Mouse (Mus musculus) ES-Bruce4 (cell line): ENCODE data around the gene Cep78. TPM values are rescaled to one million over a fixed set of nuclear protein-coding genes. Genes with fewer than 3 reads are reported as not detected.

Experiments
- H3K27ac ChIP-seq: 2 replicates; pipeline ENCODE4 v1.5.1; 2012; ENCODE audit warnings: low read length, inconsistent platforms; ENCODE audit not compliant: insufficient read depth
- H3K27me3 ChIP-seq: 2 replicates; pipeline ENCODE4 v1.6.1; 2012; ENCODE audit warnings: mild to moderate bottlenecking, low read length, inconsistent platforms; ENCODE audit not compliant: control insufficient read depth, poor library complexity, insufficient read depth, severe bottlenecking
- H3K36me3 ChIP-seq: 2 replicates; pipeline ENCODE4 v1.6.1; 2012; ENCODE audit warnings: inconsistent platforms, mild to moderate bottlenecking, low read length, moderate library complexity; ENCODE audit not compliant: control insufficient read depth, poor library complexity, insufficient read depth, severe bottlenecking
- H3K4me1 ChIP-seq: one replicate; pipeline ENCODE4 v1.8.1; 2011; ENCODE audit warnings: low read length; ENCODE audit not compliant: control insufficient read depth, insufficient read depth
- H3K4me3 ChIP-seq: 2 replicates; pipeline ENCODE4 v1.5.1; 2011; ENCODE audit warnings: low read depth, mild to moderate bottlenecking, low read length
- H3K9ac ChIP-seq: 2 replicates; pipeline ENCODE4 v1.6.1; 2012; ENCODE audit warnings: low read depth, mild to moderate bottlenecking, inconsistent platforms; ENCODE audit not compliant: poor library complexity, severe bottlenecking
- H3K9me3 ChIP-seq: replicated peaks from 2 replicates; pipeline ENCODE4 v1.6.1; 2012; ENCODE audit warnings: mild to moderate bottlenecking, low read length, inconsistent platforms; ENCODE audit not compliant: control insufficient read depth, poor library complexity, insufficient read depth, severe bottlenecking
- CTCF ChIP-seq: IDR thresholded peaks from one replicate; pipeline ENCODE4 v1.8.1; 2011; ENCODE audit warnings: low read depth, low read length
- EP300 ChIP-seq: IDR thresholded peaks from 2 replicates; pipeline ENCODE4 v1.6.1; 2011; ENCODE audit warnings: low read depth, low read length; ENCODE audit not compliant: insufficient read depth
- POLR2A ChIP-seq: IDR thresholded peaks from one replicate; pipeline ENCODE4 v1.8.1; 2011; ENCODE audit warnings: low read length; ENCODE audit not compliant: insufficient read depth
- polyA plus RNA-seq: library from polyadenylated mRNA; stranded (reverse); fragments of >200 nt; gene quantifications from 2 replicates; pipeline ENCODE4 v1.2.4, GENCODE M21; 2011; ENCODE audit warnings: low read depth; ENCODE audit not compliant: missing spikeins, insufficient read depth, insufficient read length

Cep78 gene
- polyA plus RNA-seq, 1 experiment: 33.6 TPM

DNA sequence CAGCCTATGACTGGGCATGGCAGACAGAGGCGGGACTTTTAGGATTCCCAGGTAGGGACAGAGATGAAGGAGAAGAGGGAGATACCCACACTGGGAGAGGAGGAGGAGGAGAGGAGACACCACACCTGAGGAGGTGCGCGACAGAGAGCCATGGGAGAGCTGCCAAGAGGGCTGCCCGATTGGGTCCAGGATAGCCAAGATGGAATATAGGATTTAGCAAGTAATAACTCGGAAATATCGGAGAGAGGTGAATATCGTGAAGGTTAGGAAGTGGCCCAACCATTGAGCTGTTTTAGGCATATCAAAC, 41.7 kb downstream of the Cep78 start:
- Histone ChIP-seq H3K9me3 (no peaks in the 10 kb centered on the region), H3K9ac (peak overlapping the region; percentile 35), H3K27ac (peak overlapping the region; percentile 69), H3K36me3 (no peaks in the 10 kb centered on the region), H3K27me3 (no peaks in the 10 kb centered on the region), H3K4me3 (peak overlapping the region; percentile 87), H3K4me1 (peaks cover 5% of the 10 kb centered on the region)
- TF ChIP-seq POLR2A (peak; percentile 91), CTCF (no peak), EP300 (0 out of 2 replicates have a peak, but pooled peaks have one; percentile 5)

DNA sequence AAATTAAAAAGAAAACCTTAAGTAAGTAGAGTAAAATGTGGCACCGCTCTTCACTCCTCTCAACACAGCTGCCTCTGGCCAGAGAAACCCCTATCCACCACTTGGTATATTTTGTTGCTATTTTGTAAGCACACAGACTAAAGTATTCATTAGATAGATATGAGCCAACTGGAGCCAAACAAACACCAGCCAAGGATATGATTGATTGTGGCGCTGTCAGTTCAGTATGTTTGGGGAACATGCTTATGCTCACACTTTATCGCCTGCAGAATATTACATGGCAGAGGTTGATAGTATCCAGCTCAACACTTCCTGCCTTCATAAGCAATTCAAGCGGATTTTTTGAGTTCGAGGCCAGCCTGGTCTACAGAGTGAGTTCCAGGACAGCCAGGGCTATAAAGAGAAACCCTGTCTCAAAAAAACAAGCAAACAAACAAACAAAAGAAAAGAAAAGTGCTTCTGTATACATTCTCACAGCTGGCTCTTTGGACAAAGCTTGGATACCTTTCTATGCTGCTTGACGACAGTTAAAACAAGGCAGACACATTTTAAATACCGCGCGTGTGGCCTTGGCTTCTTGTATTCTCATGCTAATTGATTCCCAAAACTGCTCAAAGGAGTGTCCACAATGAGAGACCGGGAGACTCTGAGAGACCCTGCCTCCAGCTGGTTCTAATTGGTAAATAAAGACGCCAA, 42.2 kb downstream of the Cep78 start:
- 0 out of 2 replicates have a peak, but pooled peaks have one; percentile 8 for TF ChIP-seq EP300
- no peak for TF ChIP-seq CTCF
- H3K9ac ChIP-seq: peak overlapping the region; percentile 35
- H3K27ac ChIP-seq: peak overlapping the region; percentile 88
- H3K27me3 ChIP-seq: no peaks in the 10 kb centered on the region
- H3K4me3 ChIP-seq: no peak overlapping the region; the same call in 1 of the 2 replicates
- H3K4me1 ChIP-seq: peaks cover 5% of the 10 kb centered on the region
- no peaks in the 10 kb centered on the region for H3K9me3 ChIP-seq
- no peaks in the 10 kb centered on the region for H3K36me3 ChIP-seq

DNA sequence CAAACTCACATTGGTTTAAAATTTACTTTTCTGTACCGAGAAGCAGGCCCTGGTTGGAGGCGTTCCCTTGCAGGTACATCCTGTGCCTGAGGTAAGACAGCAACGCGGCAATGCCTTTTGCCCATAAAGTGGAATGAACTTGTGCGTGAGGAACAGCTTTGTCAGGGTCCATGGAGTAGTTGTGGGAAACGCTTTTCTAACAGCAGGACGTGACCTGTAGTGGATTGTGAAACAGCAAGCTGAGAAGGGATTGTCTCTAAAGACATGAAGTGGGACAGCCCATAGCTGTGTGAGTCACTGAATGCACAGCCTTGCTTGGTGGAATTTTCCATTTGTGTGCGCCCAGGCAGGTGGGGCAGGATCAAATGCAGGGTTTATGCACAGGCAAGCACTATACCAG, 43.4 kb downstream of the Cep78 start:
- Histone ChIP-seq H3K27ac (peak overlapping the region; percentile 64), H3K27me3 (no peaks in the 10 kb centered on the region), H3K9me3 (no peaks in the 10 kb centered on the region), H3K9ac (no peak overlapping the region), H3K4me1 (peaks cover 5% of the 10 kb centered on the region), H3K36me3 (no peaks in the 10 kb centered on the region), H3K4me3 (no peak overlapping the region)
- TF ChIP-seq EP300 (no peak), POLR2A (no peak), CTCF (no peak)

DNA sequence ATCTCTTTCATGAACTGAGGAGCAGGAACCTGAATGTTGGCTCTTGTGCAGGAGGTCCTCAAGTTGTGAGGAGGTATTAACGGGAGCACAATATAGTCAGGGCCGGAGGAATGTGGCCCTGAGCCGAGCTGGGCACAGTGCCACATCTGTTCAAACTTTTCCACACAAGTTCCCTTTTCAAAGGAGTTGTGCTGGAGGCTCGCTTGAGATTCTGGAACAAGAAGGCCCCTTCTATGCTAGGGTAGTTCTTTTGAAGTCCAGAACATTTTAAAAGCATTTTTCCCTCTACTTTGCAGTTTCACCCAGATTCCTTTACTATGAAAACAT, 59.1 kb downstream of the Cep78 start:
- Histone ChIP-seq H3K4me3 (no peak overlapping the region), H3K27ac (no peak overlapping the region), H3K36me3 (peaks cover 3% of the 10 kb centered on the region), H3K27me3 (no peaks in the 10 kb centered on the region), H3K9ac (peak overlapping the region; percentile 68), H3K9me3 (no peaks in the 10 kb centered on the region; the same call in 1 of the 2 replicates), H3K4me1 (peaks cover 1% of the 10 kb centered on the region)
- no peak for TF ChIP-seq CTCF
- no peak for TF ChIP-seq EP300
- TF ChIP-seq POLR2A: no peak

DNA sequence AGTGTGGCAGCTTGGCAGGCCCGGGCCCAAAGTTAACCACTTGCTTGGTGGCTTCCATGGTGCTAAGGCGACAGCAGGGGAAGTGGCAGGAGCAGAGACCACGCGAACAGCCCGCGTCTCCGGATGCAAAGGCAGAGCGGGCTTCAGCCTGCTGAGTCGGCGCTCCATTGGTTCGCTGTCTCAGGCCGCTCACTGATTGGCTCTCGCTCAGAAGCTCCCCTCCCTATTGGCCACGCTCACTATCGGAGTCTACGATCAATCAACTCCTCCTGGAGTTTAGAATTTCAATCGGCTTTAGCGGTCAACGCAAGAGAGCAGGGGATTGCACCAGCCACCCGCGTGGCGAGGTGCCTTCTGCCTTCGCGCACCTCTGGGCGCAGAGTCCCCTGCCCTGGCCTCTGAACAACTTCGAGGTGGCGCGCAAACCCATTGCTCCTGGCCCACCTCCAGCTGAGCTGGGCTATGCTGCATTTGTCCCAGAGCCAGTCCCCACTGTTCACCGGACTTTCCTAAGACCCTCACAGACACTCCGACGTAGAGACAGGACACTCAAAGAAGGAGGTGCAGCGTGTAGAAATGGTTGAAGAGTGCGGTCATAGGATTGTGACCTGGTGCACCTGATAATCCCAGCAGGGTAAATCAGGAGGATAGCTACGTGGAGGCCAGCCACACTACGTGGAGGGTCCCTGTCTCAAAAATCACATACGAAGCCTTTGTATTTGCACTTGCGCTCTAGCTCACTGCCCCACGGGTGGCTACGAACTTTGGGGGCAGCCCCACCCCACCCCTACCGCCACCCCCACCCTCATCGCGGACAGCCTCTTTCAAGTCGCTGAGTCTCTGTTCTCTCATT, 59.7 kb downstream of the Cep78 start:
- Histone ChIP-seq H3K27ac (peak overlapping the region; percentile 27), H3K27me3 (no peaks in the 10 kb centered on the region), H3K9ac (peak overlapping the region; percentile 68), H3K9me3 (no peaks in the 10 kb centered on the region; the same call in 1 of the 2 replicates), H3K4me3 (peak overlapping the region; percentile 90), H3K36me3 (peaks cover 7% of the 10 kb centered on the region), H3K4me1 (peaks cover 1% of the 10 kb centered on the region)
- TF ChIP-seq EP300 (no peak), CTCF (no peak), POLR2A (peak; percentile 37)

DNA sequence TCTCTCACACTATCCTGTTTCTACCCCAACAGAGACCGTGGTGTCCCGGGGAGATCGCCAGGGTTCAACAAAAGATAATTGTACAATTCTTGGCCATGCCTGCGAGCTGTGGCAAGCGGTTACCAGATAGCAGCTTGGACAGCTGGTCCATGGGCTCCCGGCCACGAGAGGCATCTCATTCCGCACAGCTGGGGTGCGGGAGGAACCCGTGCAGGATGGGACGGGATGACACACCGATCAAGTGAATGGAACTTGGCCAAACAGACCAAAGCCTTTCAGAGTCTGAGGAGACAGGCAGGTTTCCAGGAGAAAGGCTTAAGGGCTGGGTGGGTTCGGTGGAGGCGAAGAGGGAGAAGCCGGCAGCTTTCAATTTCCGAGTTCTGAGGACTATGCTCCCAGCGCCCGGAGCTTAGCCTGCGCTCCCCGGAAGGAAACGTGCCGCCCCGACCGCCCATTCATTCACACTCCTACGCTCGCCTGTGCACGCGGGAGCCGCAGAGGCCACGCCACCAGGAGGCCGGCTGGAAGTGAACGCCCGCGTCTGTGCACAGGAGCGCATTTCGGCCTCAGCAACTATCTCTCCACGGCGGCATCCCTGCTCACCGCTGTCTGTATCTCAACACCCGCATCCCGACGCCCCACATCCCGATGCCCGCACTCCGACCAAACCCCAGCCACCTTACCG, 60.5 kb downstream of the Cep78 start:
- no peak overlapping the region; the same call in 1 of the 2 replicates for H3K27ac ChIP-seq
- TF ChIP-seq POLR2A (no peak), CTCF (no peak), EP300 (no peak)
- peak overlapping the region; percentile 68 for H3K9ac ChIP-seq
- H3K4me3 ChIP-seq: peak overlapping the region; percentile 90
- no peaks in the 10 kb centered on the region; the same call in 1 of the 2 replicates for H3K9me3 ChIP-seq
- no peaks in the 10 kb centered on the region for H3K27me3 ChIP-seq
- peaks cover 13% of the 10 kb centered on the region for H3K36me3 ChIP-seq
- H3K4me1 ChIP-seq: peaks cover 1% of the 10 kb centered on the region
